Mouse (Mus musculus): ENCODE results near the gene Mpv17l. TPM values are rescaled to one million over a fixed set of nuclear protein-coding genes. Genes with fewer than 3 reads are reported as not detected.
A peak's percentile ranks its signal among the peaks of the same experiment; 100 is the strongest.

The Mpv17l gene
- total and polyA plus RNA-seq, 3 experiments, result 0.51 to 1.3 (median 0.69) TPM

DNA sequence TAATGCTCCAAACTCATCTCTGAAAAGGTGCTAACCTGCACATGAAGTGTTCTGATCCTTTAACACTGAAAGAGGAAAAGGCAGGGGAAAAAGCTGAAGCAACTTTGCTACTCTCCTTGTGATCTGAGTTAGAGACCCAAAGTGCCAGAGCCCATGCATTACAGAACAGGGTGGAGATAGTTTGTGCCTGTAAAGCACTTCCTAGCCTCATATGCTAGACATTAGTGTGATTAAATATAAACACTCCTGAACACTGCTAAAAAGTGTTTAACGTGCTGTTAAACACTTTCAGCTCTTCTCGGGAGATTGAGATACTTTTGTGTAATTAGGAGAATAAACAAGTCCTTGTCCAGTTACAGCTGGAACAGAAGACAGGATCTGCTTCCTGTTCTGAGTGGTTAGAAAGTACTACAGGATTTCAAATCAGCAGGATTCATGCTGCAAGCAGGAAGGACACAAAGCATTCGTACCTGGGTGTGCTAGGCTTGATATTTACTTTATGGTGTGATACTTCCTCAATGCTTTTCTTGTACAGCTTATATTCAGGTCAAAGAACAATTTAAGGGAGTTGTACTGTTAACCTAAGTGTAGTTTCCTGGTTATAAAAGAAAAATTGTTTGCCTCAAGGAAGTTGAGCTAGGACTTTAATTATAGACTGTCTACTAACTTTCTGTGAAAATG is 19.7 kb upstream of the Mpv17l start:
- H3K4me1 ChIP-seq (ENCODE audit: control insufficient read depth in 1 of 2, insufficient read depth in 2 of 2), result no peaks in the 10 kb centered on the region
- TF ChIP-seq MAX (IDR thresholded peaks at IDR 0.05; ENCODE audit: low read length) (no peak), GABPA (IDR thresholded peaks at IDR 0.05; ENCODE audit: insufficient replicate concordance, low read depth, low read length) (no peak), ZMIZ1 (IDR thresholded peaks at IDR 0.05; ENCODE audit: low read depth, low read length) (no peak), POLR2A (IDR thresholded peaks at IDR 0.05; ENCODE audit: low read depth, low read length) (no peak), NRF1 (IDR thresholded peaks at IDR 0.05; ENCODE audit: low read depth, low read length) (no peak), ZC3H11A (IDR thresholded peaks at IDR 0.05; ENCODE audit: low read depth, low read length) (no peak), UBTF (IDR thresholded peaks at IDR 0.05; ENCODE audit: low read depth, low read length) (no peak)
- H3K9ac ChIP-seq (ENCODE audit: insufficient read depth, low read depth), result no peak overlapping the region
- H3K4me3 ChIP-seq (replicated peaks in 1 of 3; ENCODE audit: low read depth in 2 of 3, low read length in 2 of 3, poor library complexity in 1 of 3), result no peak overlapping the region
- H3K36me3 ChIP-seq (replicated peaks in 1 of 2; ENCODE audit: control insufficient read depth in 1 of 2, insufficient read depth in 1 of 2, low read length in 1 of 2), result peaks cover 0 to 34% of the 10 kb centered on the region in 2 experiments
- dilution Hi-C loops (cut with MboI; ENCODE audit: extremely low pct_ligation_motif_present, extremely low pct_unique_long_range_greater_than_20kb, low sequenced_read_pairs), result no loop called here
- H3K27ac ChIP-seq (ENCODE audit: insufficient read depth, low read depth), result no peak overlapping the region
- H3K9me3 ChIP-seq (replicated peaks; ENCODE audit: low read length), result no peaks in the 10 kb centered on the region
- H3K4me2 ChIP-seq (ENCODE audit: insufficient read depth, low read depth, poor library complexity, severe bottlenecking), result no peak overlapping the region
- H3K79me2 ChIP-seq (replicated peaks; ENCODE audit: control insufficient read depth, extremely low read depth, insufficient read depth, poor library complexity, severe bottlenecking), result peaks cover 3% of the 10 kb centered on the region; the same call in 1 of the 2 replicates
- no peak for DNase-seq (ENCODE audit: extremely low read depth)
- in situ Hi-C loops (cut with MboI; ENCODE audit: low pct_ligation_motif_present, low pct_unique_long_range_greater_than_20kb, low sequenced_read_pairs), result no loop called here
- H3K27me3 ChIP-seq (replicated peaks), result no peaks in the 10 kb centered on the region

DNA sequence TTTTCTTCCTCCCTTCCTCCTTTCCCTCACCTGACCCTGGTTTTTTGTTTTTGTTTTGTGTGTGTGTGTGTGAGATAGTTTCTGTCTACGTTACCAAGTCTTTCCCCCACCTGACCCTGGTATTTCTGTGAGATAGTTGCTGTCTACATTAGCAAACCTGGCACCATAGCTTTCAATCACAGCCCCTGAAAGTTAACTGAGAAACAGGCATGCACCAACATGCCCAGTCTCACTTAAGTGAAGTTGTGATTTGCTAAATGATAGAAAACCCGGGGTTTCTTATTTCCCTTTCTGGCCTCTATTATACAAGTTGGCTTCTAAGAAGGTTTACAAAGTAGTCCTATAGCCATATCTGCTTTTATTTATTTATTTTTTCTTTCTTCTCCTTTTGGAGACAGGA is 12.5 kb upstream of the Mpv17l start:
- Histone ChIP-seq H3K4me3 (replicated peaks in 1 of 3; ENCODE audit: low read depth in 2 of 3, low read length in 2 of 3, poor library complexity in 1 of 3) (no peak overlapping the region), H3K27ac (ENCODE audit: insufficient read depth, low read depth) (0 out of 2 replicates have a peak overlapping the region, but pooled peaks have one; percentile 2), H3K79me2 (replicated peaks; ENCODE audit: control insufficient read depth, extremely low read depth, insufficient read depth, poor library complexity, severe bottlenecking) (peaks cover 43% of the 10 kb centered on the region), H3K4me1 (ENCODE audit: control insufficient read depth in 1 of 2, insufficient read depth in 2 of 2) (peaks cover 12 to 53% of the 10 kb centered on the region in 2 experiments; a peak in 3 of 4 replicates), H3K4me2 (ENCODE audit: insufficient read depth, low read depth, poor library complexity, severe bottlenecking) (peak overlapping the region; percentile 60), H3K36me3 (replicated peaks in 1 of 2; ENCODE audit: control insufficient read depth in 1 of 2, insufficient read depth in 1 of 2, low read length in 1 of 2) (peaks cover 0 to 9% of the 10 kb centered on the region in 2 experiments), H3K9ac (ENCODE audit: insufficient read depth, low read depth) (no peak overlapping the region; the same call in 1 of the 2 replicates), H3K9me3 (replicated peaks; ENCODE audit: low read length) (no peaks in the 10 kb centered on the region), H3K27me3 (replicated peaks) (no peaks in the 10 kb centered on the region)
- in situ Hi-C loops (cut with MboI; ENCODE audit: low pct_ligation_motif_present, low pct_unique_long_range_greater_than_20kb, low sequenced_read_pairs), result no loop called here
- no peak for DNase-seq (ENCODE audit: extremely low read depth)
- TF ChIP-seq CHD1 (IDR thresholded peaks at IDR 0.05; ENCODE audit: low read depth, low read length), result peak; percentile 93; the same call in 1 of the 2 replicates
- no peak for TF ChIP-seq MEF2A (IDR thresholded peaks at IDR 0.05; ENCODE audit: borderline replicate concordance, low read depth, low read length)
- TF ChIP-seq BHLHE40 (IDR thresholded peaks at IDR 0.05; ENCODE audit: low read depth, low read length), result peak; percentile 42
- dilution Hi-C loops (cut with MboI; ENCODE audit: extremely low pct_ligation_motif_present, extremely low pct_unique_long_range_greater_than_20kb, low sequenced_read_pairs), result no loop called here

DNA sequence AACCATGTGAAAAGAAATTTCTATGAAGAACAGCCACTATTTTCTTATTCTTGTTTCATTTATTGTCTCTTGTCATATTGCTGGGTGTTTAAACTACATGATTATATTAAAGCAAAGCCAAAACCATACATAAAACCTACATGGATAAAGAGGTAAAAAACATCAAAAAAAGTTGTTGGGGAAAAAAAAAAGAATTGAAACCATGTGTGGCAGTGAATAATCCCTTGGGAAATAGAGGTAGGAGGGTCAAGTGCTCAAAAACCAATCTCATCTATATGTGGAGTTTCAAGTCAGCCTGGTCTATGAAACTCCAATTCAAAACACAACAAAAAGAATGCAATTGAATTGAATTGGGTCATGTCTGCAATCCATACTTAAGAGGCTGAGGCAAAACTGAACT is 10.1 kb upstream of the Mpv17l start:
- Histone ChIP-seq H3K27ac (ENCODE audit: insufficient read depth, low read depth) (no peak overlapping the region), H3K79me2 (replicated peaks; ENCODE audit: control insufficient read depth, extremely low read depth, insufficient read depth, poor library complexity, severe bottlenecking) (peaks cover 42% of the 10 kb centered on the region), H3K9me3 (replicated peaks; ENCODE audit: low read length) (no peaks in the 10 kb centered on the region), H3K27me3 (replicated peaks) (no peaks in the 10 kb centered on the region), H3K4me1 (ENCODE audit: control insufficient read depth in 1 of 2, insufficient read depth in 2 of 2) (peaks cover 12 to 56% of the 10 kb centered on the region in 2 experiments; a peak in 3 of 4 replicates), H3K4me3 (replicated peaks in 1 of 3; ENCODE audit: low read depth in 2 of 3, low read length in 2 of 3, poor library complexity in 1 of 3) (no peak overlapping the region), H3K36me3 (replicated peaks in 1 of 2; ENCODE audit: control insufficient read depth in 1 of 2, insufficient read depth in 1 of 2, low read length in 1 of 2) (peaks cover 0 to 14% of the 10 kb centered on the region in 2 experiments), H3K9ac (ENCODE audit: insufficient read depth, low read depth) (no peak overlapping the region; the same call in 1 of the 2 replicates), H3K4me2 (ENCODE audit: insufficient read depth, low read depth, poor library complexity, severe bottlenecking) (peak overlapping the region; percentile 44; the same call in 1 of the 2 replicates)
- in situ Hi-C loops (cut with MboI; ENCODE audit: low pct_ligation_motif_present, low pct_unique_long_range_greater_than_20kb, low sequenced_read_pairs), result no loop called here
- dilution Hi-C loops (cut with MboI; ENCODE audit: extremely low pct_ligation_motif_present, extremely low pct_unique_long_range_greater_than_20kb, low sequenced_read_pairs), result no loop called here
- no peak for DNase-seq (ENCODE audit: extremely low read depth)
- TF ChIP-seq EP300 (IDR thresholded peaks at IDR 0.05; ENCODE audit: low read length) (peak; percentile 54), KAT2A (IDR thresholded peaks at IDR 0.05; ENCODE audit: insufficient replicate concordance, low read length) (0 out of 2 replicates have a peak, but pooled peaks have one; percentile 20), MXI1 (IDR thresholded peaks at IDR 0.05; ENCODE audit: low read depth, low read length) (no peak), POLR2AphosphoS2 (IDR thresholded peaks at IDR 0.05; ENCODE audit: low read depth, low read length) (no peak), GABPA (IDR thresholded peaks at IDR 0.05; ENCODE audit: insufficient replicate concordance, low read depth, low read length) (no peak), MAFK (IDR thresholded peaks at IDR 0.05; ENCODE audit: insufficient replicate concordance, low read length) (no peak), ZMIZ1 (IDR thresholded peaks at IDR 0.05; ENCODE audit: low read depth, low read length) (no peak), MAZ (IDR thresholded peaks at IDR 0.05; ENCODE audit: low read depth, low read length) (no peak), ZC3H11A (IDR thresholded peaks at IDR 0.05; ENCODE audit: low read depth, low read length) (no peak), ZNF384 (IDR thresholded peaks at IDR 0.05; ENCODE audit: low read depth, low read length) (peak; percentile 88), TCF12 (IDR thresholded peaks at IDR 0.05; ENCODE audit: low read depth, low read length) (no peak), IRF4 (IDR thresholded peaks at IDR 0.05; ENCODE audit: low read depth, low read length) (peak; percentile 51; the same call in 1 of the 2 replicates), RCOR1 (conservative IDR thresholded peaks at IDR 0.05; ENCODE audit: low read depth, low read length) (0 out of 2 replicates have a peak, but pooled peaks have one; percentile 20), UBTF (IDR thresholded peaks at IDR 0.05; ENCODE audit: low read depth, low read length) (no peak), E2F4 (IDR thresholded peaks at IDR 0.05; ENCODE audit: insufficient replicate concordance, low read depth, low read length) (no peak)

Measured in CH12.LX (cell line).